Mouse (Mus musculus) common myeloid progenitor, adult 5-6 weeks (primary cell): ENCODE data around the gene Prpf6. TPM values are rescaled to one million over a fixed set of nuclear protein-coding genes. Genes with fewer than 3 reads are reported as not detected.

Experiments
- ATAC-seq: replicated peaks from 2 replicates; pipeline ENCODE4 v1.8.0; 2016; ENCODE audit warnings: low read depth, mild to moderate bottlenecking, moderate TSS enrichment, inconsistent platforms; ENCODE audit not compliant: poor library complexity, severe bottlenecking
- total RNA-seq: library from RNA; stranded (forward); fragments of 200-1000, 187-1606 nt; gene quantifications from 2 replicates; pipeline ENCODE4 v1.2.3, GENCODE M21; 2017

The Prpf6 gene
- total RNA-seq, 1 experiment from 2014 or later, result 94.9 TPM

GRCm38 (mm10) chr2:181648926-181649325 is 57.3 kb downstream of the Prpf6 start:
- ATAC-seq, result no peak

GRCm38 (mm10) chr2:181653065-181653464 is 61.4 kb downstream of the Prpf6 start:
- ATAC-seq, result no peak

- no peak for ATAC-seq
These were observed 61.9 kb downstream of the Prpf6 start for GRCm38 (mm10) chr2:181653523-181653922.

- ATAC-seq, result no peak
These were observed 65.1 kb downstream of the Prpf6 start, which contains the start of gene Gm29797 for GRCm38 (mm10) chr2:181656734-181657133. TSS of gene Gm29797 (plus strand) at chr2:181657034.

- ATAC-seq, result no peak
These were observed 65.8 kb downstream of the Prpf6 start for GRCm38 (mm10) chr2:181657441-181657840.

- ATAC-seq, result no peak
These were observed 66.9 kb downstream of the Prpf6 start for GRCm38 (mm10) chr2:181658528-181658927.

- ATAC-seq, result peak; percentile 76
These were observed 67.4 kb downstream of the Prpf6 start for GRCm38 (mm10) chr2:181658930-181659555.

- ATAC-seq, result peak; percentile 86
These were observed 68.0 kb downstream of the Prpf6 start for GRCm38 (mm10) chr2:181659609-181660055.

GRCm38 (mm10) chr2:181662620-181663297 is 71.1 kb downstream of the Prpf6 start:
- ATAC-seq, result no peak

- 0 out of 2 replicates have a peak, but pooled peaks have one; percentile 3 for ATAC-seq
These were observed 71.6 kb downstream of the Prpf6 start for GRCm38 (mm10) chr2:181663298-181663630.

- peak; percentile 65 for ATAC-seq
These were observed 78.7 kb downstream of the Prpf6 start for GRCm38 (mm10) chr2:181670285-181670912.

- no peak for ATAC-seq
These were observed 79.2 kb downstream of the Prpf6 start for GRCm38 (mm10) chr2:181670913-181671311.

- ATAC-seq, result no peak
These were observed 79.7 kb downstream of the Prpf6 start, which contains the start of gene Sox18 for GRCm38 (mm10) chr2:181671326-181671725. TSS of gene Sox18 (minus strand) at chr2:181671640.

GRCm38 (mm10) chr2:181671984-181672383 is 80.3 kb downstream of the Prpf6 start:
- ATAC-seq, result no peak

- ATAC-seq, result no peak
These were observed 81.8 kb downstream of the Prpf6 start for GRCm38 (mm10) chr2:181673501-181673900.

- ATAC-seq, result no peak
These were observed 83.3 kb downstream of the Prpf6 start for GRCm38 (mm10) chr2:181674934-181675333.

- ATAC-seq, result peak; percentile 58
These were observed 83.8 kb downstream of the Prpf6 start for GRCm38 (mm10) chr2:181675454-181675853.

- ATAC-seq, result no peak
These were observed 84.8 kb downstream of the Prpf6 start for GRCm38 (mm10) chr2:181676424-181676823.

- no peak for ATAC-seq
These were observed 85.6 kb downstream of the Prpf6 start for GRCm38 (mm10) chr2:181677096-181677754.

- ATAC-seq, result no peak
These were observed 86.1 kb downstream of the Prpf6 start for GRCm38 (mm10) chr2:181677755-181678098.

GRCm38 (mm10) chr2:181678780-181679179 is 87.1 kb downstream of the Prpf6 start:
- ATAC-seq, result peak; percentile 77
